8 mouse cellular contexts compared by ENCODE assay signal in the genomic region with DNA sequence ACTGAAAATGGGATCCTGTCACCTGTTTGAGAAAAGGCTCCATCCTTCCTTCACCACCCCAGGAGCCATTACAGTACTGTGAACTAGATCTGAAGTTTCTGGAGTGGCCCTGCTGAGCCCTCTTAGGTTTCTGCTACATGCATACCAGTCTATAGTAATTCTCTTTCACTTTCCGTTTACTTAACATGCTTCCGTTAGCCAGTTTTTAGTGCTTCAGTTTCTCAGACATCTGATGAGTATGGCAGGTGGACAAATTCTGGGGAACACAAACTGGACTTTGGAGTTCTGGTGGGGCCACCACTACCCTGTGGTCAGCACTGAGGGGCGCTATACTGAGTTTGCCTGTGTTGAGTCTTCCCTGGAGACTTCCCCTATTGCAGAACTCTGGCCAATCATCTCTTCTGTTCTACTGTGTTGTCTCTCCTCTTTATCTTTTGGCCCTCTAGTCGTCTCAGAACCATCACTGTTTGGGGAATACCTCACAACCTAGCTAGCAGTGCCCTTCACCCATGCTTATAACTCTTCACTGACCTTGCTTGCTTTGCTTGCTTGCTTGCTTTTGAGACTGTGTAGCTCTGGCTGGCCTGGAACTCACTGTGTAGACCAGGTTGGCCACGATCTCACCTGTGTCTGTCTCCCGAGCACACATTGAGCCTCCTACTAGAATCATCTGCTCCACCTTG. TPM values are rescaled to one million over a fixed set of nuclear protein-coding genes. Genes with fewer than 3 reads are reported as not detected.
A peak's percentile ranks its signal among the peaks of the same experiment; 100 is the strongest.
DNase-seq lines count a peak whose midpoint lies in the region; ATAC-seq lines count a peak whose summit lies in the region.

No protein-coding gene starts in this region.

- peak; percentile 14 for DNase-seq in retina, embryonic 14.5 days (ENCODE audit: low spot score)
- DNase-seq in retina, postnatal 1 day, result no peak
- DNase-seq in c-Kit-positive CD71-positive TER-119-positive erythroid progenitor cells, embryonic 14.5 days (ENCODE audit: low spot score), result peak; percentile 37
- DNase-seq in midbrain, embryonic 11.5 days (ENCODE audit: low spot score, missing footprints), result peak; percentile 54
- DNase-seq in embryo, embryonic 11 days, result no peak
- DNase-seq in layer of hippocampus, postnatal 14 days (ENCODE audit: low spot score in 2 of 2), result no peak
- no peak for DNase-seq in left cerebral cortex, adult 9 months (ENCODE audit: low spot score in 2 of 2)

- no peaks in the 10 kb centered on the region for H3K27me3 ChIP-seq in hindbrain, embryonic 16.5 days (replicated peaks; ENCODE audit: control insufficient read depth, insufficient read depth, low read length)
- no peaks in the 10 kb centered on the region for H3K27me3 ChIP-seq in midbrain, embryonic 11.5 days (ENCODE audit: control insufficient read depth, insufficient read depth, low read length)

- peak overlapping the region; percentile 91 for H3K4me2 ChIP-seq in hindbrain, embryonic 16.5 days (ENCODE audit: low read length)
- H3K4me2 ChIP-seq in midbrain, embryonic 11.5 days, result peak overlapping the region; percentile 74

- WGBS in hindbrain, embryonic 16.5 days, result 68% methylated on average over 6 of the region's 6 CpGs
- 74% methylated on average over 6 of the region's 6 CpGs for WGBS in midbrain, embryonic 11.5 days

- no peaks in the 10 kb centered on the region for H3K9me3 ChIP-seq in hindbrain, embryonic 16.5 days (ENCODE audit: control insufficient read depth, low read length)
- no peaks in the 10 kb centered on the region for H3K9me3 ChIP-seq in midbrain, embryonic 11.5 days (ENCODE audit: control insufficient read depth, low read length)

- H3K4me3 ChIP-seq in hindbrain, embryonic 16.5 days (ENCODE audit: low read length), result peak overlapping the region; percentile 69
- peak overlapping the region; percentile 93 for H3K4me3 ChIP-seq in midbrain, embryonic 11.5 days (ENCODE audit: low read depth, low read length)

- H3K27ac ChIP-seq in hindbrain, embryonic 16.5 days (ENCODE audit: low read depth, low read length), result peak overlapping the region; percentile 88
- H3K27ac ChIP-seq in midbrain, embryonic 11.5 days (ENCODE audit: low read depth, low read length), result no peak overlapping the region; the same call in 1 of the 2 replicates

- peak overlapping the region; percentile 80 for H3K9ac ChIP-seq in hindbrain, embryonic 16.5 days (ENCODE audit: low read depth, low read length)
- peak overlapping the region; percentile 84 for H3K9ac ChIP-seq in midbrain, embryonic 11.5 days (ENCODE audit: low read length)

- no peak for ATAC-seq in hindbrain, embryonic 16.5 days
- ATAC-seq in midbrain, embryonic 11.5 days (ENCODE audit: low FRiP score), result no peak

- peaks cover 11% of the 10 kb centered on the region for H3K36me3 ChIP-seq in hindbrain, embryonic 16.5 days (ENCODE audit: control insufficient read depth, insufficient read depth, low read length)
- peaks cover 13% of the 10 kb centered on the region; the same call in 1 of the 2 replicates for H3K36me3 ChIP-seq in midbrain, embryonic 11.5 days (ENCODE audit: control insufficient read depth, insufficient read depth, low read length)

- H3K4me1 ChIP-seq in hindbrain, embryonic 16.5 days (ENCODE audit: control insufficient read depth, insufficient read depth, low read depth, low read length), result peaks cover 20% of the 10 kb centered on the region
- peaks cover 13% of the 10 kb centered on the region for H3K4me1 ChIP-seq in midbrain, embryonic 11.5 days (ENCODE audit: control insufficient read depth, insufficient read depth, low read length)

RNA-seq across cellular contexts. Expression of a gene that starts 0.9 kb away (rescaled TPM):
- polyA plus RNA-seq in hindbrain, embryonic 16.5 days (2015; fragmentation: Nextera tagmentation; extraction: Ambion mirVana), result 148 and 150 TPM in 2 replicates
- polyA plus RNA-seq in midbrain, embryonic 11.5 days (2014; fragmentation: Nextera tagmentation; extraction: Ambion mirVana), result 136 and 144 TPM in 2 replicates
- 10 to 100 TPM; 83.4 to 86.0 TPM for total RNA-seq in layer of hippocampus, postnatal 14 days (2021)

RNA-seq across cellular contexts. Expression of a gene that starts 14.3 kb away (rescaled TPM):
- polyA plus RNA-seq in hindbrain, embryonic 16.5 days (2015; fragmentation: Nextera tagmentation; extraction: Ambion mirVana), result 3.3 and 13.6 TPM in 2 replicates
- 4.5 and 4.6 TPM in 2 replicates for polyA plus RNA-seq in midbrain, embryonic 11.5 days (2014; fragmentation: Nextera tagmentation; extraction: Ambion mirVana)
- total RNA-seq in layer of hippocampus, postnatal 14 days (2021), result 10 to 100 TPM; 12.8 to 14.0 TPM

RNA-seq across cellular contexts. Expression of a gene that starts 27.0 kb away (rescaled TPM):
- 35.6 and 36.7 TPM in 2 replicates for polyA plus RNA-seq in hindbrain, embryonic 16.5 days (2015; fragmentation: Nextera tagmentation; extraction: Ambion mirVana)
- polyA plus RNA-seq in midbrain, embryonic 11.5 days (2014; fragmentation: Nextera tagmentation; extraction: Ambion mirVana), result 9.9 and 11.7 TPM in 2 replicates
- 10 to 100 TPM; 54.2 to 67.8 TPM for total RNA-seq in layer of hippocampus, postnatal 14 days (2021)

RNA-seq across cellular contexts. Expression of a gene that starts 48.6 kb away (rescaled TPM):
- 5.5 and 6.1 TPM in 2 replicates for polyA plus RNA-seq in hindbrain, embryonic 16.5 days (2015; fragmentation: Nextera tagmentation; extraction: Ambion mirVana)
- polyA plus RNA-seq in midbrain, embryonic 11.5 days (2014; fragmentation: Nextera tagmentation; extraction: Ambion mirVana), result 7.1 and 7.3 TPM in 2 replicates
- total RNA-seq in layer of hippocampus, postnatal 14 days (2021), result 10 to 100 TPM; 12.0 to 13.7 TPM

Comparison
In these comparisons a context has a peak if more than half of its experiments do, and no peak if none do; other contexts are left out.
1. DNase-seq: peak in retina, embryonic 14.5 days (single experiment), c-Kit-positive CD71-positive TER-119-positive erythroid progenitor cells, embryonic 14.5 days (single experiment) and midbrain, embryonic 11.5 days (single experiment); none in retina, postnatal 1 day (single experiment), embryo, embryonic 11 days (single experiment), layer of hippocampus, postnatal 14 days (0 of 2) and left cerebral cortex, adult 9 months (0 of 2).